31 mouse cellular contexts compared by ENCODE assay signal in genomic region chr3:35095221-35095620, GRCm38 (mm10).
"Had no signal": no experiment of that assay in that cellular context is flagged by ENCODE, and none has a peak within 500 bp of the region (broad histone marks: within the 10 kb centered on the region; RNA-seq: fewer than 3 reads in every experiment).

No protein-coding gene starts in this region.

- H3K9me3 ChIP-seq: limb, embryonic 10.5 days; limb, embryonic 12.5 days; limb, embryonic 13.5 days; limb, embryonic 15.5 days; liver, embryonic 12.5 days; liver, embryonic 13.5 days; liver, embryonic 15.5 days; lung, embryonic 15.5 days; midbrain, embryonic 12.5 days; midbrain, embryonic 13.5 days; midbrain, embryonic 15.5 days; neural tube, embryonic 12.5 days had no signal

- H3K27ac ChIP-seq: limb, embryonic 10.5 days; limb, embryonic 12.5 days; limb, embryonic 13.5 days; limb, embryonic 15.5 days; liver, embryonic 12.5 days; liver, embryonic 13.5 days; liver, embryonic 14.5 days; liver, embryonic 15.5 days; lung, embryonic 15.5 days; macrophage; midbrain, embryonic 12.5 days; midbrain, embryonic 13.5 days; midbrain, embryonic 15.5 days; neural tube, embryonic 12.5 days had no signal

- H3K4me1 ChIP-seq: limb, embryonic 15.5 days; liver, embryonic 12.5 days; liver, embryonic 13.5 days; liver, embryonic 15.5 days; lung, embryonic 15.5 days; megakaryocyte, embryonic 14.5 days; midbrain, embryonic 15.5 days had no signal

- H3K4me2 ChIP-seq: limb, embryonic 12.5 days; limb, embryonic 13.5 days; limb, embryonic 15.5 days; liver, embryonic 11.5 days; liver, embryonic 12.5 days; liver, embryonic 13.5 days; liver, embryonic 15.5 days; lung, embryonic 14.5 days; lung, embryonic 15.5 days; midbrain, embryonic 11.5 days; midbrain, embryonic 12.5 days; midbrain, embryonic 13.5 days; midbrain, embryonic 15.5 days; neural tube, embryonic 12.5 days had no signal

- H3K9ac ChIP-seq: limb, embryonic 12.5 days; limb, embryonic 13.5 days; limb, embryonic 15.5 days; liver, embryonic 12.5 days; liver, embryonic 13.5 days; liver, embryonic 14.5 days; liver, embryonic 15.5 days; liver, postnatal 0 days; lung, embryonic 14.5 days; lung, embryonic 15.5 days; midbrain, embryonic 12.5 days; midbrain, embryonic 13.5 days; midbrain, embryonic 15.5 days; neural tube, embryonic 12.5 days had no signal

- H3K36me3 ChIP-seq: limb, embryonic 10.5 days; limb, embryonic 12.5 days; limb, embryonic 13.5 days; limb, embryonic 15.5 days; liver, embryonic 12.5 days; liver, embryonic 13.5 days; liver, embryonic 15.5 days; lung, embryonic 15.5 days; midbrain, embryonic 12.5 days; midbrain, embryonic 13.5 days; midbrain, embryonic 15.5 days; neural tube, embryonic 12.5 days had no signal

- ATAC-seq: liver, embryonic 12.5 days; liver, postnatal 0 days; lung, postnatal 0 days; midbrain, embryonic 13.5 days; midbrain, embryonic 15.5 days; midbrain, embryonic 16.5 days had no signal

- H3K27me3 ChIP-seq: limb, embryonic 15.5 days; liver, embryonic 12.5 days; liver, embryonic 13.5 days; liver, embryonic 15.5 days; megakaryocyte, embryonic 14.5 days; midbrain, embryonic 15.5 days; neural tube, embryonic 12.5 days had no signal

- DNase-seq: left cerebral cortex, postnatal 4 days; liver; liver, embryonic 13.5 days; liver, postnatal 0 days; lung, adult 18-20 months; lung, adult 2 months; lung, embryonic 14.5 days; lung, postnatal 10 days; lung, postnatal 14 days; lung, postnatal 36 days; lung, postnatal 4 days; midbrain, embryonic 14.5 days had no signal

- H3K4me3 ChIP-seq: limb, embryonic 10.5 days; limb, embryonic 12.5 days; limb, embryonic 13.5 days; limb, embryonic 15.5 days; liver, embryonic 12.5 days; liver, embryonic 13.5 days; liver, embryonic 15.5 days; lung, embryonic 15.5 days; megakaryocyte, embryonic 14.5 days; midbrain, embryonic 12.5 days; midbrain, embryonic 13.5 days; midbrain, embryonic 15.5 days; myocyte; neural tube, embryonic 12.5 days had no signal
